Mouse (Mus musculus) splenic B cell, adult 2 months (primary cell): Measurements from ENCODE around the gene Lats1.

Experiments
- DNase-seq: peaks from one replicate; pipeline ENCODE4 v3.0.0-alpha.2; 2011; ENCODE audit warnings: low read depth, low spot score
- H3K27me3 ChIP-seq: 2 replicates; pipeline ENCODE4 v1.6.1; 2012; ENCODE audit warnings: mild to moderate bottlenecking, low read length, moderate library complexity, mixed read lengths; ENCODE audit not compliant: control insufficient read depth, poor library complexity, insufficient read depth, severe bottlenecking
- H3K36me3 ChIP-seq: 2 replicates; pipeline ENCODE4 v1.6.1; 2012; ENCODE audit warnings: mild to moderate bottlenecking, low read length, moderate library complexity, mixed read lengths; ENCODE audit not compliant: control insufficient read depth, poor library complexity, insufficient read depth, severe bottlenecking

Lats1 gene

DNA sequence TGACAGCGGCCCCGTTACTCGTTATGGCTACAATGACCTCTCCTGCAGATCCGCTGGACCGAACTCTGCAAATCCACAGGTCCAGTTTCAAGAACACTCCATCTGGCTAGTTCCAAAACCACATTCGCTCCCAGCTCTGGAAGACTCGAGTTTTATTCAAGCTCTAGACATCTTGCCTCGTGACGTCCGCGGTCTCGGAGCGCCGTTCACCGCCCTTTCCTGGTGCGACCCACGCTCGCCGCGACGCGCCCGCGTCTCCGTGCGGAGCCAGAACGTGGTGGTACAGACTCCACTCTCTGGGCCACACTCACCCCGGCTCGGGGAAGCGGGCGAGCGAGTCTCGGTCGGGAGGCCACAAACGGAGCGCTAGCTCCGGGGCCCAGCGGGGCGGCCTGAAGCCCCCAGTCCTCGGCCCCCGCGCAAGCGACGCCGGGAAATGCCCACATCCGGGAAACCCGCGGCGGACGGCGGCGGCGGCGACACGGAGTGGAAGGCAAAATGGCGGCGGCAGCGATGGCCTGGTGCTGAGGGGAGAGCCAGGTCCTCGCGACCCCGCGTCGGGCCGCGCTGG, at the start of gene Lats1, which contains the start of gene Pcmt1:
Gene Lats1 (plus strand): TSS at position 484 of the 571 bp plus-strand sequence.
Gene Pcmt1 (minus strand): TSS at position 406 of the 571 bp plus-strand sequence.
- DNase-seq, result peak; percentile 79

DNA sequence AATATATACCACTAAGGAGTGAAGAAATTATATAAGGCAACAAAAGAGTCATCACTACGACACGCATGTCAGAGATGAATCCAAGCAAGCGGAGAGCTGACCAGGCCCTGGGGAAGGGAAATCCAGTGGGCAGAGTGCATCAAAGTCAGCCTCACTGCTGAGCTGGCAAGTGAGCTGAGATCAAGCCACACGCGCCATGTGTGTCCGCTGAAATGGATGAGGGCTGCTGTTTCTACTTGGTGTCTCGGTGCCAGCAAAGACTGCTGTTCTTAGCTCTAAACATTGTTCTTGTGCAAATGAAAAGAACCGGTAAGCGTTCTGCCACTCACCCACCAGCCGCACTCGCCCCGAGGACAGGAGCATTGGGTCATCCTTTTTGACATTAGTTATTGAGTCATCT, 40.6 kb upstream of the Lats1 start:
- peaks cover 22% of the 10 kb centered on the region for H3K36me3 ChIP-seq
- DNase-seq, result no peak
- no peaks in the 10 kb centered on the region for H3K27me3 ChIP-seq

More for the DNA sequence above, at the start of gene Lats1, which contains the start of gene Pcmt1:
- Histone ChIP-seq H3K36me3 (peaks cover 1% of the 10 kb centered on the region; the same call in 1 of the 2 replicates), H3K27me3 (no peaks in the 10 kb centered on the region)

GRCm38 (mm10) chr10:7645911-7646310, 35.1 kb upstream of the Lats1 start:
- peaks cover 10% of the 10 kb centered on the region for H3K36me3 ChIP-seq
- DNase-seq, result no peak
- no peaks in the 10 kb centered on the region for H3K27me3 ChIP-seq

GRCm38 (mm10) chr10:7649059-7649458, 32.0 kb upstream of the Lats1 start:
- no peak for DNase-seq
- Histone ChIP-seq H3K27me3 (no peaks in the 10 kb centered on the region), H3K36me3 (peaks cover 4% of the 10 kb centered on the region)

GRCm38 (mm10) chr10:7651057-7651456, 30.0 kb upstream of the Lats1 start:
- Histone ChIP-seq H3K27me3 (no peaks in the 10 kb centered on the region), H3K36me3 (peaks cover 4% of the 10 kb centered on the region)
- no peak for DNase-seq

- Histone ChIP-seq H3K27me3 (no peaks in the 10 kb centered on the region), H3K36me3 (no peaks in the 10 kb centered on the region)
- peak; percentile 82 for DNase-seq
These were observed 18.4 kb upstream of the Lats1 start for GRCm38 (mm10) chr10:7662471-7663141.

- peak; percentile 94 for DNase-seq
- Histone ChIP-seq H3K27me3 (no peaks in the 10 kb centered on the region), H3K36me3 (no peaks in the 10 kb centered on the region)
These were observed 17.6 kb upstream of the Lats1 start for GRCm38 (mm10) chr10:7663159-7664026.

DNA sequence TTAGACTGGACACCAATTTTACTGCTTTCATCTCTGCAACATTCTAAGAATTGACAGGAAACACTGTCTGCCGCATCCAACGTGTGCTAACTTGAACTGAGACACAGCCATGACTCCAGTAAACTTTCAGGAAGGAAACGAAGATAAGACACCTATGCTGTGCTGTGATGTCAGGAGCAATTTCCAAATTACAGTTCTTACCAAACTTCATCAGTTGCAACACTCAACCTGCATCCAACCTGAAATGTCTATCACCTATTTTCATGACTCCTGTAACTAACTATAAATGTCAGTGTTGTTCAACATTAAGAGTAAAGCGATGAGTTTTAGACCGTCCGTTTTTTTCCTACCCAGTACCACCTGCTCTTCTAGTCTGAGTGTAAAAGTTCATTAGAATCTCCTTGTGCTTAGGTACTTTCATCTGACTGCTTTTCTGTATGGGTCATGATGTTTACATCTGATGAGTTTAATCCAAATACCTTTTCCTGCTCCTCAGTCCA, 16.9 kb upstream of the Lats1 start:
- no peak for DNase-seq
- no peaks in the 10 kb centered on the region for H3K27me3 ChIP-seq
- H3K36me3 ChIP-seq, result no peaks in the 10 kb centered on the region

- H3K27me3 ChIP-seq, result no peaks in the 10 kb centered on the region
These were observed 16.1 kb upstream of the Lats1 start for GRCm38 (mm10) chr10:7664889-7665288.

GRCm38 (mm10) chr10:7667342-7667802, 13.6 kb upstream of the Lats1 start, which contains the start of gene Nup43:
Gene Nup43 (plus strand): TSS chr10:7667503.
- peak; percentile 95 for DNase-seq
- peaks cover 3% of the 10 kb centered on the region for H3K36me3 ChIP-seq

More at GRCm38 (mm10) chr10:7664889-7665288, 16.1 kb upstream of the Lats1 start:
- H3K36me3 ChIP-seq, result no peaks in the 10 kb centered on the region
- no peak for DNase-seq

DNA sequence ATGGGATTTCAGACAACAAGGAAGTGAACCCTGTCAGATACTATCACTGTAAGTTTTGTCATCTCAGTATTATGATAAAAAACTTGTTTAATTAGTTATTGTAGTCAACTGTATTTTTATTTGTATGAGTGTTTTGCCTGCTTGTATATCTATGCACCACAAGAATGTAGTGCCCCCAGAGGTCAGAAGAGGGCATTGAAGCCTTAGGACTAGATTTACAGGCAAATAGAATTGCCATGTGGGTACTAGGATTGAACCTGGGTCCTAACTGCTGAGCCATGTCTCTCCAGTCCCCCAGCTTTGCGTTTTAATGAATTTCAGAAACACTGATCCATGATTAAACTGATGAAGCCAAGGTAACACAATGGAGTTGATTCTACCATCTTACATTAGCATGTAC, 7.3 kb upstream of the Lats1 start:
- Histone ChIP-seq H3K27me3 (no peaks in the 10 kb centered on the region), H3K36me3 (peaks cover 8% of the 10 kb centered on the region)
- DNase-seq, result peak; percentile 71

More at GRCm38 (mm10) chr10:7667342-7667802, 13.6 kb upstream of the Lats1 start, which contains the start of gene Nup43:
- H3K27me3 ChIP-seq, result no peaks in the 10 kb centered on the region

DNA sequence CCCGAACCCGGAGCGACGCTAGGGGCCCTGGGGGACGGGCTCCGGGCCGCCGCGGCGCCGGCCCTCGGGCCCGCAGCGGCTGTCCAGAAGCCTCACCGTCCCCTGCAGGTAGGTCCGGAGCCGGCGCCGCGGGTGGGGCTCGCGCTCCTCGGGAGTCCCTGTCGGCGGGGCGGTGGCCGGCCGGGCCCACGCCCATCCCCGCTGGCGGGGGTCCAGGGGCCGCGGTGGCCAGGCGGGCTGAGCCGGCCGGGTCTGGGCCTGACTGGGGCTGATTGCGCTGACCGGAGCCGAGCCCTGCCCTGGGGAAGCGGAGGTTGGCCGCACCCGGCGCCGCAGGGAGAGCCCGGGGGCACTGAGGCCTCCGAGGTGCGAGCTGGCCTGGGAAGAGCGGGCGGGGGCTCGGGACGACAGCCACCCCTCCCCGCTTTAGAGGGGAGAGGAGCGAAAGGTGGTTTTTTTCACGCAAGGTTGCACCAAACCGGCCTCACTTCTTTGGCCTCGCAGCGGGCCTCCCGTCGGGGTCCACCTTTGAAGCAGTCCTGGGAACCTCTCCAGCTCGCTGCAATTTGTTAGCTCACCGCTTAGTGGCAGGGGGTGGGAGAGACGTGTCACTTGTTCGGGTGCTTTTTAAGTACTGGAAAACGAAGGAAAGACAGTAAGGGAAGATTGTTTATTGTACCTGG, 470 bp downstream of the Lats1 start:
- Histone ChIP-seq H3K27me3 (no peaks in the 10 kb centered on the region), H3K36me3 (0 out of 2 replicates have a peak, but pooled peaks cover 1% of the 10 kb centered on the region)
- peak; percentile 51 for DNase-seq

- no peaks in the 10 kb centered on the region for H3K27me3 ChIP-seq
- DNase-seq, result no peak
- no peaks in the 10 kb centered on the region for H3K36me3 ChIP-seq
These were observed 1.2 kb downstream of the Lats1 start for GRCm38 (mm10) chr10:7682249-7682648.

DNA sequence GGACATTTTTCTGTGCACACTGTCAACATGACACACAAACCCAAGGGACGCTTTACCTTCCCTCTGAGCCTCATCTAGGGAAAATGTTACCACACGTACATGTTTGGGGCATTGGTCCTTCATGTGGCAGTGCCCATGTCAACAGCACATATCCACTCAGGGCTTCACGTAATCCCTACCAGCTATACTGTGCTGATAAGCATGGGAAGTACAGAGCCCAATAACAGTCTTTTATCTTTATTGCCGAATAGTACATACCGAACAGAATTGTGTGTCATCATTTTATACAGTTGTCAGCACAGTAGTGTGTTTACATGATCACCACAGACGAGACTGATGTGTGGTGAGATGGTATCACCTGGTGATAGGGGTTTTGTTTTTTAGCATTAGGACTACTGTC, 5.9 kb downstream of the Lats1 start:
- H3K36me3 ChIP-seq, result no peaks in the 10 kb centered on the region
- no peaks in the 10 kb centered on the region for H3K27me3 ChIP-seq
- no peak for DNase-seq
